Mouse (Mus musculus) splenic B cell, adult 2 months (primary cell): ENCODE results near the gene Zpbp2.
"Not testable (repeated sequence)": the region's sequence is repeated elsewhere in the genome, so short reads cannot be mapped to it uniquely, and the experiment has no call there.

Source experiments
- DNase-seq: peaks from one replicate; pipeline ENCODE4 v3.0.0-alpha.2; 2011; ENCODE audit warnings: low read depth, low spot score
- H3K27me3 ChIP-seq: 2 replicates; pipeline ENCODE4 v1.6.1; 2012; ENCODE audit warnings: mild to moderate bottlenecking, low read length, moderate library complexity, mixed read lengths; ENCODE audit not compliant: control insufficient read depth, poor library complexity, insufficient read depth, severe bottlenecking
- H3K36me3 ChIP-seq: 2 replicates; pipeline ENCODE4 v1.6.1; 2012; ENCODE audit warnings: mild to moderate bottlenecking, low read length, moderate library complexity, mixed read lengths; ENCODE audit not compliant: control insufficient read depth, poor library complexity, insufficient read depth, severe bottlenecking

Gene Zpbp2

GRCm38 (mm10) chr11:98590548-98591445 lies 39.9 kb downstream of the Zpbp2 start:
- Histone ChIP-seq H3K36me3 (no peaks in the 10 kb centered on the region), H3K27me3 (no peaks in the 10 kb centered on the region; the same call in 1 of the 2 replicates)
- no peak for DNase-seq

GRCm38 (mm10) chr11:98595021-98595420 lies 44.1 kb downstream of the Zpbp2 start:
- H3K36me3 ChIP-seq = no peaks in the 10 kb centered on the region
- DNase-seq = no peak
- H3K27me3 ChIP-seq = no peaks in the 10 kb centered on the region; the same call in 1 of the 2 replicates

GRCm38 (mm10) chr11:98595473-98595872 lies 44.6 kb downstream of the Zpbp2 start:
- Histone ChIP-seq H3K36me3 (no peaks in the 10 kb centered on the region), H3K27me3 (no peaks in the 10 kb centered on the region; the same call in 1 of the 2 replicates)
- no peak for DNase-seq

- no peaks in the 10 kb centered on the region; the same call in 1 of the 2 replicates for H3K27me3 ChIP-seq
- no peak for DNase-seq
- no peaks in the 10 kb centered on the region for H3K36me3 ChIP-seq
These were observed 45.1 kb downstream of the Zpbp2 start for GRCm38 (mm10) chr11:98595955-98596354.

- no peaks in the 10 kb centered on the region; the same call in 1 of the 2 replicates for H3K27me3 ChIP-seq
- DNase-seq = peak; percentile 92
- H3K36me3 ChIP-seq = no peaks in the 10 kb centered on the region
These were observed 46.5 kb downstream of the Zpbp2 start for GRCm38 (mm10) chr11:98597363-98597762.

GRCm38 (mm10) chr11:98597991-98598390 lies 47.1 kb downstream of the Zpbp2 start, which contains the start of gene Lrrc3c:
TSS of gene Lrrc3c (plus strand) at chr11:98598291.
- Histone ChIP-seq H3K27me3 (no peaks in the 10 kb centered on the region), H3K36me3 (no peaks in the 10 kb centered on the region)
- DNase-seq = no peak

GRCm38 (mm10) chr11:98598851-98599290 lies 48.0 kb downstream of the Zpbp2 start:
- no peaks in the 10 kb centered on the region for H3K27me3 ChIP-seq
- DNase-seq = no peak
- H3K36me3 ChIP-seq = no peaks in the 10 kb centered on the region

- no peaks in the 10 kb centered on the region for H3K36me3 ChIP-seq
- no peak for DNase-seq
- H3K27me3 ChIP-seq = no peaks in the 10 kb centered on the region
These were observed 48.4 kb downstream of the Zpbp2 start for GRCm38 (mm10) chr11:98599291-98599690.

- no peaks in the 10 kb centered on the region for H3K36me3 ChIP-seq
- no peaks in the 10 kb centered on the region for H3K27me3 ChIP-seq
- DNase-seq = peak; percentile 53
These were observed 51.3 kb downstream of the Zpbp2 start for GRCm38 (mm10) chr11:98602090-98602690.

- no peaks in the 10 kb centered on the region for H3K36me3 ChIP-seq
- peak; percentile 38 for DNase-seq
These were observed 53.1 kb downstream of the Zpbp2 start for GRCm38 (mm10) chr11:98603953-98604352.

GRCm38 (mm10) chr11:98604911-98605310 lies 54.0 kb downstream of the Zpbp2 start:
- H3K27me3 ChIP-seq, DNase-seq, H3K36me3 ChIP-seq: not testable (repeated sequence)

More at GRCm38 (mm10) chr11:98603953-98604352, 53.1 kb downstream of the Zpbp2 start:
- no peaks in the 10 kb centered on the region for H3K27me3 ChIP-seq

- DNase-seq = peak; percentile 78
- no peaks in the 10 kb centered on the region for H3K27me3 ChIP-seq
These were observed 55.9 kb downstream of the Zpbp2 start for GRCm38 (mm10) chr11:98606763-98607162.

More at GRCm38 (mm10) chr11:98606763-98607162, 55.9 kb downstream of the Zpbp2 start:
- H3K36me3 ChIP-seq = no peaks in the 10 kb centered on the region
